Mouse (Mus musculus): ENCODE data around the gene Abca17. TPM values are rescaled to one million over a fixed set of nuclear protein-coding genes. Genes with fewer than 3 reads are reported as not detected.

The Abca17 gene
- polyA plus RNA-seq, 1 experiment, result not detected

DNA sequence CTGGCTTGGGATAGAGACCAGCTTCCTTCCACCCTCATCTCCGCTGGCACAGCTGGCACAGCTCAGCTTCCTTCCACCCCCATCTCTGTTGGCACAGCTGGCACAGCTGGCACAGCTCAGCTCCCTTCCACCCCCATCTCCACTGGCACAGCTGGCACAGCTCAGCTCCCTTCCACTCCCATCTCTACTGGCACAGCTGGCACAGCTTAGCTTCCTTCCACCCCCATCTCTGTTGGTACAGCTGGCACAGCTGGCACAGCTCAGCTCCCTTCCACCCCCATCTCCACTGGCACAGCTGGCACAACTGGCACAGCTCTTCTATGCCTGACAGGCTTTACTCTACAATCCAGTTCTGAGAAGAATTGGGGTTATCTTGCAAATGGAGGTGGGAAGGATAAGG, 83.7 kb downstream of the Abca17 start:
- no peak overlapping the region for H3K4me3 ChIP-seq (ENCODE audit: insufficient read depth, poor library complexity, severe bottlenecking)
- no peak overlapping the region for H3ac ChIP-seq (ENCODE audit: control insufficient read depth, insufficient read length, low read depth)
- H3K36me3 ChIP-seq (ENCODE audit: control insufficient read depth, insufficient read depth), result no peaks in the 10 kb centered on the region
- no peaks in the 10 kb centered on the region for H3K79me3 ChIP-seq (ENCODE audit: low read depth)
- H3K27me3 ChIP-seq (ENCODE audit: control insufficient read depth, insufficient read depth, insufficient read length), result no peaks in the 10 kb centered on the region
- TF ChIP-seq MYOD1 (IDR thresholded peaks at IDR 0.05; ENCODE audit: control insufficient read depth, insufficient read length, low read depth), result peak; percentile 65
- TF ChIP-seq MAX (IDR thresholded peaks at IDR 0.05), result no peak
- H3K79me2 ChIP-seq (ENCODE audit: control insufficient read depth, insufficient read depth), result no peaks in the 10 kb centered on the region

DNA sequence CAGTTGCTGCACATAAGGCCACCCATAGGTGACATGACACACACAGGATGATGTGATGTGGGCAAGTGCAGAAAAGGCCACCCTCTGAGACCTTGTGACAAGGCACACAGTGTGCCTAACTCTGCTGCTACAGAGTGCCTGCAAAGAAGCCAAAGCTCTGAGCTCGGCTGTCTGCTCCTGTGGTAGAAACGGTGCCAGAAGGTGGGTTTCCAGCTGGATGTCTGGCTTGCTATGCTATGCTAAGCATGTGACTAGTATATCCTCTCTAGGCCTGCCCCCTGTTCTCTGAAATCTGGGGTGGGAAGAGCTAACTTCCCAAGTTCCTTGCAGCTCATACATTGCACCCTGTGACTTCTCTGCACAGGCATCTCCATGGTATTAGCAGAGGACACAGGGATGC, 86.1 kb downstream of the Abca17 start:
- TF ChIP-seq MYOG (IDR thresholded peaks at IDR 0.05; ENCODE audit: control insufficient read depth, extremely low read depth, insufficient read length) (no peak), MYOD1 (IDR thresholded peaks at IDR 0.05; ENCODE audit: control insufficient read depth, insufficient read length, low read depth) (no peak)
- Histone ChIP-seq H3K79me3 (ENCODE audit: low read depth) (no peaks in the 10 kb centered on the region), H3ac (ENCODE audit: control insufficient read depth, insufficient read length, low read depth) (no peak overlapping the region), H3K79me2 (ENCODE audit: control insufficient read depth, insufficient read depth) (no peaks in the 10 kb centered on the region), H3K36me3 (ENCODE audit: control insufficient read depth, insufficient read depth) (no peaks in the 10 kb centered on the region), H3K27me3 (ENCODE audit: control insufficient read depth, insufficient read depth, insufficient read length) (no peaks in the 10 kb centered on the region), H3K4me3 (ENCODE audit: insufficient read depth, poor library complexity, severe bottlenecking) (no peak overlapping the region)

DNA sequence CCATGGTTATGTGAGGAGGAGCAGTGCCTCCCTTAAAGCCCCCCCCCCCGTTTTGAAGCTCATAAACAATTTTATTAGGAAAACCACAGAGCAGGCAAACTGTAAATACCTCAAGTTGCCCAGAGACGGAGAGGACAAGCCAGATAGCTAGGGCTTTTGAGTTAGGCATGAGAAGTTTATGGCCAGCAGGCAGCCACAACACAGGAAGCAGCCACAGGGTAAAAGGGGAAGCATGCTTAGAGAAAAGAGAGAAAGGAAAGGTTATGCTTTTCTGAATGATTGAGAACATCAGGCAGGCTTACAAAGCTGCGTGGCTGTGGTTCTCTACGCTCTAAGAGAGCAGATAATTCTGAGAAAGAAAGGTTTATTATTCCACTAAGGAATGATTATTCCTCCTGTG, 90.4 kb downstream of the Abca17 start:
- Histone ChIP-seq H3K27me3 (ENCODE audit: control insufficient read depth, insufficient read depth, insufficient read length) (no peaks in the 10 kb centered on the region), H3K4me3 (ENCODE audit: insufficient read depth, poor library complexity, severe bottlenecking) (no peak overlapping the region), H3K79me2 (ENCODE audit: control insufficient read depth, insufficient read depth) (no peaks in the 10 kb centered on the region), H3ac (ENCODE audit: control insufficient read depth, insufficient read length, low read depth) (no peak overlapping the region), H3K36me3 (ENCODE audit: control insufficient read depth, insufficient read depth) (no peaks in the 10 kb centered on the region), H3K79me3 (ENCODE audit: low read depth) (no peaks in the 10 kb centered on the region)
- no peak for TF ChIP-seq USF1 (IDR thresholded peaks at IDR 0.05; ENCODE audit: low read depth)

- TF ChIP-seq USF1 (IDR thresholded peaks at IDR 0.05; ENCODE audit: low read depth), result no peak
- TF ChIP-seq CEBPB (IDR thresholded peaks at IDR 0.05; ENCODE audit: low read depth), result no peak
- TF ChIP-seq MAX (IDR thresholded peaks at IDR 0.05), result no peak
- TF ChIP-seq MYOG (IDR thresholded peaks at IDR 0.05; ENCODE audit: control insufficient read depth, extremely low read depth, insufficient read length), result no peak
- TF ChIP-seq CTCF (IDR thresholded peaks at IDR 0.05; ENCODE audit: control insufficient read depth, insufficient read depth, insufficient read length), result no peak
- TF ChIP-seq MYOD1 (IDR thresholded peaks at IDR 0.05; ENCODE audit: control insufficient read depth, insufficient read length, low read depth), result no peak
- no peak for TF ChIP-seq FOSL1 (IDR thresholded peaks at IDR 0.05; ENCODE audit: insufficient read depth, low read length, poor library complexity, severe bottlenecking)
- no peak overlapping the region for H3K4me3 ChIP-seq (ENCODE audit: insufficient read depth, poor library complexity, severe bottlenecking)
Observed at GRCm38 (mm10) chr17:24259702-24260101, 91.2 kb downstream of the Abca17 start.

GRCm38 (mm10) chr17:24258981-24259380, 91.9 kb downstream of the Abca17 start:
- no peak overlapping the region for H3ac ChIP-seq (ENCODE audit: control insufficient read depth, insufficient read length, low read depth)
- H3K36me3 ChIP-seq (ENCODE audit: control insufficient read depth, insufficient read depth), result no peaks in the 10 kb centered on the region
- H3K79me3 ChIP-seq (ENCODE audit: low read depth), result no peaks in the 10 kb centered on the region
- no peak for TF ChIP-seq CTCF (IDR thresholded peaks at IDR 0.05; ENCODE audit: control insufficient read depth, insufficient read depth, insufficient read length)
- TF ChIP-seq MAX (IDR thresholded peaks at IDR 0.05), result no peak
- no peak for TF ChIP-seq FOSL1 (IDR thresholded peaks at IDR 0.05; ENCODE audit: insufficient read depth, low read length, poor library complexity, severe bottlenecking)
- no peak for TF ChIP-seq MYOD1 (IDR thresholded peaks at IDR 0.05; ENCODE audit: control insufficient read depth, insufficient read length, low read depth)
- TF ChIP-seq CEBPB (IDR thresholded peaks at IDR 0.05; ENCODE audit: low read depth), result no peak
- TF ChIP-seq MYOG (IDR thresholded peaks at IDR 0.05; ENCODE audit: control insufficient read depth, extremely low read depth, insufficient read length), result no peak
- no peak for TF ChIP-seq USF1 (IDR thresholded peaks at IDR 0.05; ENCODE audit: low read depth)
- no peaks in the 10 kb centered on the region for H3K79me2 ChIP-seq (ENCODE audit: control insufficient read depth, insufficient read depth)
- no peak overlapping the region for H3K4me3 ChIP-seq (ENCODE audit: insufficient read depth, poor library complexity, severe bottlenecking)
- H3K27me3 ChIP-seq (ENCODE audit: control insufficient read depth, insufficient read depth, insufficient read length), result no peaks in the 10 kb centered on the region

More at GRCm38 (mm10) chr17:24259702-24260101, 91.2 kb downstream of the Abca17 start:
- H3K79me3 ChIP-seq (ENCODE audit: low read depth), result no peaks in the 10 kb centered on the region
- H3K27me3 ChIP-seq (ENCODE audit: control insufficient read depth, insufficient read depth, insufficient read length), result no peaks in the 10 kb centered on the region
- no peaks in the 10 kb centered on the region for H3K79me2 ChIP-seq (ENCODE audit: control insufficient read depth, insufficient read depth)
- H3ac ChIP-seq (ENCODE audit: control insufficient read depth, insufficient read length, low read depth), result no peak overlapping the region
- H3K36me3 ChIP-seq (ENCODE audit: control insufficient read depth, insufficient read depth), result no peaks in the 10 kb centered on the region

- TF ChIP-seq MAX (IDR thresholded peaks at IDR 0.05) (no peak), MYOG (IDR thresholded peaks at IDR 0.05; ENCODE audit: control insufficient read depth, extremely low read depth, insufficient read length) (no peak), FOSL1 (IDR thresholded peaks at IDR 0.05; ENCODE audit: insufficient read depth, low read length, poor library complexity, severe bottlenecking) (no peak), MYOD1 (IDR thresholded peaks at IDR 0.05; ENCODE audit: control insufficient read depth, insufficient read length, low read depth) (no peak), CTCF (IDR thresholded peaks at IDR 0.05; ENCODE audit: control insufficient read depth, insufficient read depth, insufficient read length) (no peak), USF1 (IDR thresholded peaks at IDR 0.05; ENCODE audit: low read depth) (no peak), CEBPB (IDR thresholded peaks at IDR 0.05; ENCODE audit: low read depth) (no peak)
- no peaks in the 10 kb centered on the region for H3K27me3 ChIP-seq (ENCODE audit: control insufficient read depth, insufficient read depth, insufficient read length)
- peaks cover 20% of the 10 kb centered on the region for H3K36me3 ChIP-seq (ENCODE audit: control insufficient read depth, insufficient read depth)
- no peak overlapping the region for H3ac ChIP-seq (ENCODE audit: control insufficient read depth, insufficient read length, low read depth)
- H3K79me2 ChIP-seq (ENCODE audit: control insufficient read depth, insufficient read depth), result peaks cover 38% of the 10 kb centered on the region
- no peak overlapping the region for H3K4me3 ChIP-seq (ENCODE audit: insufficient read depth, poor library complexity, severe bottlenecking)
- peaks cover 32% of the 10 kb centered on the region for H3K79me3 ChIP-seq (ENCODE audit: low read depth)
Observed at GRCm38 (mm10) chr17:24252329-24252728, 98.5 kb downstream of the Abca17 start.
